Mouse (Mus musculus) embryonic fibroblast, embryonic 13.5 days (primary cell): ENCODE measurements at regions not wholly inside any gene's neighbourhood (a gene's known extent, or its start where the extent isn't known, plus 50 kb on each side); places are given as distances from the start of the nearest gene placed in this dataset.
A peak's percentile ranks its signal among the peaks of the same experiment; 100 is the strongest.

Experiments
- H3K27ac ChIP-seq: 2 replicates; pipeline ENCODE4 v1.5.1; 2012; ENCODE audit warnings: low read length, control low read depth, inconsistent platforms; ENCODE audit not compliant: insufficient read depth
- H3K4me1 ChIP-seq: 2 replicates; pipeline ENCODE4 v1.6.1; 2011; ENCODE audit warnings: low read length; ENCODE audit not compliant: control insufficient read depth, insufficient read depth
- H3K4me3 ChIP-seq: 2 replicates; pipeline ENCODE4 v1.5.1; 2011; ENCODE audit warnings: mild to moderate bottlenecking, control low read depth, low read length; ENCODE audit not compliant: insufficient read depth
- CTCF ChIP-seq: IDR thresholded peaks from 2 replicates; pipeline ENCODE4 v1.5.1; 2011; ENCODE audit warnings: mild to moderate bottlenecking, control low read depth, low read length, moderate library complexity, borderline replicate concordance; ENCODE audit not compliant: insufficient read depth
- POLR2A ChIP-seq: IDR thresholded peaks from 2 replicates; pipeline ENCODE4 v1.6.1; 2011; ENCODE audit warnings: low read depth, mild to moderate bottlenecking, control low read depth, low read length, moderate library complexity

DNA sequence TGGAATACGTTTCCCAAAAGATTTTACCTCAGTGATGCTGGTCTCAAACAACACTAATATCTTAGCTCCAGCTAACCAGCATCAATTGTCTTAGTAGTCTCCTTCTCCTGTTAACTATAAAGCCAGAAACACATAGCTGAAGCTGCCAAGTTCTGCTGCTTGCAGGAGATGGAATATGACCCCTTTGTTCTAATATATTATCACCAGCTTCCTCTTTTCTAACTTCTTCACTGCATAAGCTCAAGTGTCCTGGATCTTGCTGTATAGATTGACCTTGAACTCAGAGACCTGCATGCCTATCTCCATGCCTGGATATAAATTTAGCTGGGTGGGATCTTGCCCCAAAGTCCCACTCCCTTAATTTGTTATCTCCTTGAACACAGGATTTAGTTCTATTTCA is 94.8 kb downstream of the Rbm46 start:
- H3K4me1 ChIP-seq = no peaks in the 10 kb centered on the region
- H3K27ac ChIP-seq = no peak overlapping the region
- H3K4me3 ChIP-seq = no peak overlapping the region
- TF ChIP-seq CTCF = no peak
- no peak for TF ChIP-seq POLR2A

DNA sequence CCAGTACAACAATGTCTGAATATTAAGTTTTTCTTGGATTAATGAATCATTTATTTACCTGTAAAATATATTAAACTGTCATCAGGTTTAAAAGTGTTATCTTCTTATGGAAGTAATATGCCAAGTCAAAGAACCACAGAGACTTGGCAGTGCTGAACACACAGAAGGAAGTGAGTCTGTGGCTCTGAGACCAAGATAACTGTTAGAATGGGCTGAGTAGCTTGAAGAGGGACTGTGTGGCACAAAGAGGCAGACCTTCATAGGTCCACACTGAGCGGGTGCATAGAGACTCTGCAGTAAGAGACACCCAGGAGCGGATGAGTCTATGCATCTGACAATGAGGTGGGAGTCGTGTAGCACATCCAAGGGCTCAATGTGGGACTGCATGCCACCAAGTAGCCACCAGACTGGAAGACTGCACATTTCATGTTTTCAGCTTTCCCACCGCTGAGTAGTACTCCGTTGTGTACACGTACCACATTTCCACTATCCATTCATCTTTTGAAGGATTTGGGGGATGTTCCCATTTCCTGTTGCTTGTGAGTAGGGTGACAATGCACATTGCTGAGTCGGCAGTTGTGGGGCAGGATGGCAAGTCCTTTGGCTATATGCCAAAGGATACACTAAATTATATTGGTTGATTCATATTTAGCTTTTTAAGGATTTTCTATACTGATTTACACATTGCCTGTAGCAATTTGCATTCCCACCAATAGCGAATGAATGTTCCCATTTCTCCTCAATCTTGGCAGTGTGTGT is 105.6 kb downstream of the Rbm46 start:
- TF ChIP-seq CTCF = no peak
- Histone ChIP-seq H3K4me1 (no peaks in the 10 kb centered on the region), H3K4me3 (no peak overlapping the region), H3K27ac (no peak overlapping the region)

DNA sequence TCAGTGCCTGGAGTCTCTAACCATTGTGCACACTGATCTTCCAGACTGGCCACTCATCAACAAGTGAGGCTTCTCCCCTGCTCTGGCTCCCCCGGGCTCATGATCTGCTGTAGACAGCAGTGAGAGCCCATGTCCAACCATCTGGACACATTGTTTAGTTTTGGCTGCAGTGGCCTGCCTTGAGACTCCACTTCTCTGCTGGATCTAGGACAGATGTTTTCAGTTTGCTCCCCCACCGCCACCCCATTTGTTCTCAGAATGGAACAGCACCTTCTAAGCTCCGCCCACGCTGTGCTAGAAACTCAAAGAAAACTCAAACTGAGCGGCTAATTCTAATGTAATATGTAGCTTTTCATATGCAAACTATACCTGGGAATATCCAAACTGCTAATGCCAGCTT is 108.8 kb downstream of the Rbm46 start:
- Histone ChIP-seq H3K4me3 (no peak overlapping the region), H3K27ac (no peak overlapping the region), H3K4me1 (no peaks in the 10 kb centered on the region)
- TF ChIP-seq POLR2A = no peak
- no peak for TF ChIP-seq CTCF

DNA sequence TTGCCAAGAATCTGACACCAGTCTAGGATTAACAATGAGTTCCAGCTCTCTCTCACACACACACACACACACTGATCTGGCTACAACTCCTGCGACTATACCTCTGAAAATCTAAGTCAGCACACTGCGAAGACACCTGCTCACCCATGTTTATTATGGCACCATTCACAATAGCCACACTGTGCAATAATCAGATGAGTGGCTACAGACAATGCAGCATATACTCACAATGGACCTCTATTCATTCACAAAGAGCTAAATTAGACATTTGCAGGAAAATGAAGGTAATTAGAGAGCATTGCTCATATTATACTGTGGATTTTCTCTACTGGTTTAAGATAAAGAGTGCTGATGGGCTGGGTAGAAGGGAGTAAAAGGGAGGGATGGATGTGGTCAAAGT is 116.3 kb downstream of the Rbm46 start:
- no peaks in the 10 kb centered on the region for H3K4me1 ChIP-seq
- no peak overlapping the region for H3K27ac ChIP-seq
- H3K4me3 ChIP-seq = no peak overlapping the region
- TF ChIP-seq CTCF = no peak
- no peak for TF ChIP-seq POLR2A

DNA sequence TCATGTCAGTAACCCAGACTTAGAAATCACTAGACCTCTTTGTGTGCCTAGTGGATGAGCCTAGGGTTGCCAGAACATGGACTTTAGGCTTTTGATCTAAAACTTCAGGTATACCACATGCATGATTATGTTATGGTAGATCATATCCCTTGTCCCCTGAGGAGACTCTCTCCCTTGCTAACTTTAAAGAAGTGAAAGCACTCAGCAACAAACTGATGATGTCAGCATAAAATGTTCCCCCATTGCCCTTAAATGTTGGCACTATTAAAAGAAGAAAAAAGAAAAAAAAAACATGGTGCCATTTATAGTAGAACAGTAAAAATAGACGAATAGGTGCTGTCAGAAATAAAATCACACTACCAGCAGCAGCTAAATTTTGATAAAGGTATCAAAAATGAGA is 117.3 kb downstream of the Rbm46 start:
- TF ChIP-seq POLR2A (no peak), CTCF (no peak)
- Histone ChIP-seq H3K4me3 (no peak overlapping the region), H3K27ac (no peak overlapping the region), H3K4me1 (no peaks in the 10 kb centered on the region)

DNA sequence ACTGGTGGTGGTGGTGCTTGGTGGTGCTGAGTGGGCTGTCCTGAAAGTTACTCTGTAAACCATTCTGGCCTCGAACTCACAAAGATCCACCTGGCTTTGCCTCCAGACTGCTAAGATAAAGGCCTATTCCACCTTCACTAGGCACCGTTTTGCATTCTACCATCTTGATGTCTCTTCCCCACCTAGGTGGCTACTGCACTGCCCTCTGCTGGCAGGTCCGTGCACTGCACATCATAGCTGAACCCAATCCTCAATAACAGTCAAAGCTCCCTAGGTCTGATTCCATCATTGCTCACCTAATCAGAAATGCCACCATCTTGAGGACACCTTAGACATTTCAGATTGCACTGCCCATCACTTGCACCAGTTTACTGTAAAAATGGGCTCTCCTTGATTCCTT is 150.7 kb downstream of the Rbm46 start:
- TF ChIP-seq POLR2A (no peak), CTCF (peak; percentile 97)
- Histone ChIP-seq H3K4me1 (no peaks in the 10 kb centered on the region), H3K27ac (no peak overlapping the region), H3K4me3 (no peak overlapping the region)

DNA sequence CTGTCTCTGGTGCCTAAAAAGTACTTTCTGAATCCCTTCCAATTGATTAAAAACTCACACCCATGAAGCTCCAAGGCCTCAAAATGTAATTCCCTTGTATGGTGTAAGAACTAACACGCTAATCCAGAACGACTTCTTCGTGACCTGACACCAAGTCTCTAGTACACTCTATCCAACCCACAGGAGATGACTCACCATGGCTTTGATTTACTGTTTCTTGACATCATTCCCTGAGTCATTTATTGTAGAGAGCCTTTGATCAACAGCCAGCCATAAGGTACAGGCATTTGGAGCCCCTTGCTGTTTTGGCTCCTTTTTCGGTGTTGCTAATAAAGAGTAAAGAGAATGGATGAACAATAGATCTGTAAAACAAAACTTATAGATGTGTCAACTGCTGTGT is 159.7 kb upstream of the Npy2r start:
- H3K4me3 ChIP-seq = no peak overlapping the region
- peak overlapping the region; percentile 92 for H3K27ac ChIP-seq
- TF ChIP-seq POLR2A (no peak), CTCF (no peak)
- peaks cover 4% of the 10 kb centered on the region for H3K4me1 ChIP-seq

DNA sequence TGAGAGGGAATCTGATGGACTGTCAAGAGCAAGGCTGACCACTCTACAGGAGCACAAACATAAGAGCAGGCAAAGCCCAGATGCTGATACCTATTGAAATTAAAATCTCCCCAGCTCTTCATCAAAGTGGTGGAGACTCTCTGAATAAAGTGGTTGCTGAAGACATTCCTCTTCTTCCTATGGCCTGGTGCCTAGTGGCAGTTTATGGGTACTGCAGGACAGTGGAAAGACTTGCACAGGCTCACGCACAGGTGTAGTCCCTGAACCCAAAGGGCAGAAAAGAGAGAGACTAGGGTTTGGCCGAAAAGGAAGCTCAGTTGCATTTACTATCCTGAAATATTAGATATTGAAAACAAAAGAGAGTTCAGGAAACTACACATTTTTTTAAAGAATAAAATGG is 144.2 kb upstream of the Npy2r start:
- no peak overlapping the region for H3K27ac ChIP-seq
- TF ChIP-seq CTCF = no peak
- TF ChIP-seq POLR2A = no peak
- no peak overlapping the region for H3K4me3 ChIP-seq
- H3K4me1 ChIP-seq = no peaks in the 10 kb centered on the region

DNA sequence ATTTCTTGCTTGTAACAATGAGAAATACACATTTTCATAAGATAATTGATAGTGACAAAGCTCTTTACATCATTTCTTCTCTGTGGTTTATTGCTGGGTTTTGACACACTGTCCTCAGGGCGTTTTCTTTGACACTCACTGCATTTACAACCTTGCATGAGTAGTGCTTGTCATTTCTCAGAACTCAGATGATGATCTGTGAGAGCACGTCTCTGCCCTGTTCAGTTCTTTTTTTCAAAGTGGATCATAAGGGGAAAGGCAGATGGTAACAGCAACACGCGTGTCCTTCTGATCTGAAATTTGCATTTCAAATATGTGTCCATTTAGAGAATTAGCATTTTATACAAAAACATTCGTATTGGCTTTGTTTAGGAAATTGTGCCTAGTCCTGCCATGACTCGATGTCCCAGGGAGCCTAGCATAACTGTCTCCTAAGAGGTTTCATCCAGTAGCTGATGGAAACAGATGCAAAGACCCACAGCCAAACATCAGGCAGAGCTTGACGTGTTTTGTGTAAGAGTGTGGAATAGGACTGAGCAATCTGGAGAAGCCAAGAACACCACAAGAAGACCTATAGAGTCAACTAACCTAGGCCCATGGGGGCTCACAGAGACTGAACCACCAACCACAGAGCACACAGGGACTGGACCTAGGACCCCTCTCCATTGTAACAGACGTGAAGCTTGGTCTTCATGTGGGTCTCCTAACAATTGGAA is 108.4 kb upstream of the Npy2r start:
- H3K4me1 ChIP-seq = no peaks in the 10 kb centered on the region
- no peak for TF ChIP-seq CTCF
- no peak for TF ChIP-seq POLR2A
- H3K27ac ChIP-seq = no peak overlapping the region
- no peak overlapping the region for H3K4me3 ChIP-seq

DNA sequence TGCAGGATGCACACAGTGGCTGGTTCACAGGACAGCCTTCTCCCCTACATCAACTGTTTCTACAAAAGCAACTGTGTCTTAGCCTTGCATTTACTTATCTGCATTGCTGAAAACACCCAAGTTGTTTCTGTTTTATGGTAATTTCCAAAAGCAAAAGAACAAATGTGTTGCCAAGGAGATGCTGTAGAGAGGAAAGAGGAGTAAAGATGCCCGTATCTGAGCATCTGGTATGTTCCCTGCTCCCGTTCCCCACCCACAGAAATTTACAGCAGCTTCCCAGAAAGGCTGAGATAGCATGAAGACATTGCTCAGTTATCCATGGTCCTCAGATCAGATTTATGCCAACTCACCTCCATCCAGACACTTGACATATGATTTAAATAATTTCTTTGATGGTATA is 104.5 kb upstream of the Npy2r start:
- Histone ChIP-seq H3K27ac (no peak overlapping the region), H3K4me1 (no peaks in the 10 kb centered on the region), H3K4me3 (no peak overlapping the region)
- no peak for TF ChIP-seq CTCF
- TF ChIP-seq POLR2A = no peak
